Mouse (Mus musculus): ENCODE measurements around the gene Eya2. TPM values are rescaled to one million over a fixed set of nuclear protein-coding genes. Genes with fewer than 3 reads are reported as not detected.

Eya2 gene
- total and polyA plus RNA-seq, 3 experiments = not detected

- no peaks in the 10 kb centered on the region; a peak in 1 of 4 replicates for H3K27me3 ChIP-seq (ENCODE audit: control insufficient read depth in 1 of 2, insufficient read depth in 2 of 2, low read length in 2 of 2)
- H3K79me2 ChIP-seq (ENCODE audit: control insufficient read depth, insufficient read depth, low read length, poor library complexity) = no peaks in the 10 kb centered on the region
- H3K9me3 ChIP-seq (replicated peaks; ENCODE audit: insufficient read depth, low read length) = no peaks in the 10 kb centered on the region
- H3K4me1 ChIP-seq (ENCODE audit: control insufficient read depth in 1 of 2, insufficient read depth in 2 of 2, low read length in 2 of 2) = no peaks in the 10 kb centered on the region
- H3K9ac ChIP-seq (ENCODE audit: control insufficient read depth, low read depth, low read length, poor library complexity, severe bottlenecking) = no peak overlapping the region
- H3K27ac ChIP-seq (ENCODE audit: control insufficient read depth, low read depth, low read length) = no peak overlapping the region
- no peaks in the 10 kb centered on the region for H3K36me3 ChIP-seq (ENCODE audit: control insufficient read depth in 1 of 2, insufficient read depth in 2 of 2, low read length in 2 of 2)
- TF ChIP-seq CTCF (IDR thresholded peaks at IDR 0.05 in 2 of 3, conservative IDR thresholded peaks at IDR 0.05 in 1 of 3; ENCODE audit: control insufficient read depth in 1 of 3, insufficient read depth in 1 of 3, low read depth in 2 of 3, low read length in 3 of 3, poor library complexity in 1 of 3, severe bottlenecking in 1 of 3) = peak in 2 of 3 experiments; percentile 41 to 42; a peak in 5 of 6 replicates
- TF ChIP-seq E2F4 (IDR thresholded peaks at IDR 0.05; ENCODE audit: borderline replicate concordance, low read depth, low read length) = no peak
- H3K4me3 ChIP-seq (ENCODE audit: control insufficient read depth in 1 of 2, insufficient read depth in 1 of 2, low read depth in 2 of 2, low read length in 2 of 2) = no peak overlapping the region
- DNase-seq (ENCODE audit: low read depth, low spot score) = peak; percentile 4
Measured at GRCm38 (mm10) chr2:165716688-165717087, 121.9 kb downstream of the Eya2 start.

DNA sequence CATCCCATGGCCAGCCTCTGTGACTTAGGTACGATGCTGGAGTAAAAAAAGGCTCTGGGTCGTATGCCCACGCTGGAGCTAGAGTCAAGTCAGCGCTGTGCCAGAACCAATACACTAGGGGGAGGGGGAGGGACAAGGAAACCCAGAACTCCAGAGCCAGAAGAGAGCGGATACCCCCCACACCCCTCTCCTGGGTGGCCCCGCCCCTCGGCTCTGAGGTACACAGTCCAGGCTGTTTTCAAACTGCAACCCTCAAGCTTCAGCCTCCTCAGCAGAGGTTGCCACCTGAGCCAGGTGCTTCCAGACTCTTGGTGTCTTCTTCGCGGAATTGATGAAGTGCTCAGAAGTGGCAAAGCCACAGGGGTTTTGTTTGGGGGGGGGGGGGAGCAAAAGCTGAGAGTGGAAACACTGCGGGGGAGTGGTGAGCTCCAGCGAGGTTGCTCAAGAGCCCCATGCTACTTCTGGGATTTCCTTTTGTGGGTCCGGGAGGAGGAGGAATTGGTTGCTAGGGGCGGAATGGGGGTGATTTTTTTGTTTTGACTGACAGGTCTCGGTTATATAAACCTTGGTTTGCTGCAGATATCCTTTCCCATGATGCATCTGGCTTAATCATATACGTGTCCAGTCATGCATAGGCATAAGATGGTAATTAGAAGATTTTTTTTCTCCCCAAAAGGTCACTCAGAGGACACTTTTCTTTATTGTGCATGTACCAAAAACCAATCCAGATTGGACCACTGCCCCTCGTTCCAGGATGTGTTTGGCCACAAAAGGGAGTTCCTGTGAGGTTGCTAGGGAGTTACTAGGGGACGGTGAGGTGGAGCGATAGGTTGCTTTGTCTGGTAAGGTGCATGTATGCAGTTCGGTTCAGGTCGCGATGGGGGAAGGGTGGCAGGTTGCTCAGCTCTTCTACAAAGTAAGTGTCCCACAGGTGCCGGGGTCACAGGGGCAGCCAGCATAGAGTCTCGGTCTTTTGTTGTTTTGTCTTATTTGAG is 122.6 kb downstream of the Eya2 start:
- Histone ChIP-seq H3K27me3 (ENCODE audit: control insufficient read depth in 1 of 2, insufficient read depth in 2 of 2, low read length in 2 of 2) (no peaks in the 10 kb centered on the region; a peak in 1 of 4 replicates), H3K79me2 (ENCODE audit: control insufficient read depth, insufficient read depth, low read length, poor library complexity) (no peaks in the 10 kb centered on the region), H3K4me3 (ENCODE audit: control insufficient read depth in 1 of 2, insufficient read depth in 1 of 2, low read depth in 2 of 2, low read length in 2 of 2) (no peak overlapping the region), H3K27ac (ENCODE audit: control insufficient read depth, low read depth, low read length) (no peak overlapping the region), H3K9me3 (replicated peaks; ENCODE audit: insufficient read depth, low read length) (no peaks in the 10 kb centered on the region), H3K9ac (ENCODE audit: control insufficient read depth, low read depth, low read length, poor library complexity, severe bottlenecking) (no peak overlapping the region), H3K36me3 (ENCODE audit: control insufficient read depth in 1 of 2, insufficient read depth in 2 of 2, low read length in 2 of 2) (no peaks in the 10 kb centered on the region), H3K4me1 (ENCODE audit: control insufficient read depth in 1 of 2, insufficient read depth in 2 of 2, low read length in 2 of 2) (no peaks in the 10 kb centered on the region)
- TF ChIP-seq MAFK (IDR thresholded peaks at IDR 0.05; ENCODE audit: borderline replicate concordance, low read depth, low read length) = no peak
- TF ChIP-seq USF1 (IDR thresholded peaks at IDR 0.05; ENCODE audit: low read depth, low read length) = no peak
- TF ChIP-seq MAX (IDR thresholded peaks at IDR 0.05; ENCODE audit: low read length) = no peak
- no peak for TF ChIP-seq MEF2A (IDR thresholded peaks at IDR 0.05; ENCODE audit: extremely low read depth, insufficient replicate concordance, low read depth, low read length, poor library complexity, severe bottlenecking)
- TF ChIP-seq POLR2AphosphoS5 (IDR thresholded peaks at IDR 0.05; ENCODE audit: borderline replicate concordance, low read depth, low read length) = no peak
- TF ChIP-seq POLR2AphosphoS2 (IDR thresholded peaks at IDR 0.05; ENCODE audit: low read length) = no peak
- TF ChIP-seq CHD2 (IDR thresholded peaks at IDR 0.05; ENCODE audit: low read length) = no peak
- TF ChIP-seq MAZ (IDR thresholded peaks at IDR 0.05; ENCODE audit: low read depth, low read length) = no peak
- TF ChIP-seq TAL1 (IDR thresholded peaks at IDR 0.05; ENCODE audit: low read length) = no peak
- DNase-seq (ENCODE audit: low read depth, low spot score) = no peak

GRCm38 (mm10) chr2:165719382-165719781 is 124.5 kb downstream of the Eya2 start:
- no peak for DNase-seq (ENCODE audit: low read depth, low spot score)
- H3K27ac ChIP-seq (ENCODE audit: control insufficient read depth, low read depth, low read length) = no peak overlapping the region
- H3K4me1 ChIP-seq (ENCODE audit: control insufficient read depth in 1 of 2, insufficient read depth in 2 of 2, low read length in 2 of 2) = no peaks in the 10 kb centered on the region
- no peaks in the 10 kb centered on the region for H3K9me3 ChIP-seq (replicated peaks; ENCODE audit: insufficient read depth, low read length)
- no peaks in the 10 kb centered on the region for H3K36me3 ChIP-seq (ENCODE audit: control insufficient read depth in 1 of 2, insufficient read depth in 2 of 2, low read length in 2 of 2)
- TF ChIP-seq POLR2AphosphoS2 (IDR thresholded peaks at IDR 0.05; ENCODE audit: low read length) (no peak), UBTF (IDR thresholded peaks at IDR 0.05; ENCODE audit: borderline replicate concordance, insufficient read depth, low read depth, low read length) (no peak), TCF12 (IDR thresholded peaks at IDR 0.05; ENCODE audit: low read depth, low read length) (no peak)
- H3K27me3 ChIP-seq (ENCODE audit: control insufficient read depth in 1 of 2, insufficient read depth in 2 of 2, low read length in 2 of 2) = no peaks in the 10 kb centered on the region
- no peaks in the 10 kb centered on the region for H3K79me2 ChIP-seq (ENCODE audit: control insufficient read depth, insufficient read depth, low read length, poor library complexity)
- H3K4me3 ChIP-seq (ENCODE audit: control insufficient read depth in 1 of 2, insufficient read depth in 1 of 2, low read depth in 2 of 2, low read length in 2 of 2) = no peak overlapping the region
- H3K9ac ChIP-seq (ENCODE audit: control insufficient read depth, low read depth, low read length, poor library complexity, severe bottlenecking) = no peak overlapping the region
